Mouse (Mus musculus): ENCODE data around the gene Lrp8. TPM values are rescaled to one million over a fixed set of nuclear protein-coding genes. Genes with fewer than 3 reads are reported as not detected.

Gene Lrp8
- polyA plus RNA-seq, 1 experiment from 2014 or later = 0.56 TPM

DNA sequence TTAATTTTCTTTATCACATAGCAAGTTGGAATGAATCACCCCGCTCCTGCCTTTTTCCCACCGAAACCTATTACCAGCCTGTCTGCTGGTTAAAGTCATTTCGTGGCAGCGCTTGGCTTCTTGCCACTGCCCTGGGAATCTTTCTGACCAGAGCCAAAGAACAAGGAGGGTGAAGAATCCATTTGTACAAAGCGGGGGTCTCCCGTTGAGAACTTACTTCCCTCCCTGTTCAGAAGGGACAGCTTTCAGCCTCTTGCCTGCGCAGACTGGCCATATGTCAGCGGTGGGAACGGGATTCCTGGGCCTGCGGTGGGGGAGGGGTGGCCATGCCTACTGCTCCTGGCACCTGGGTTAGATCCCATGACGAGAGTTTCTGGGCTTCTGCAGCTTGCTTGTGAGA, 21.4 kb downstream of the Lrp8 start:
- ATAC-seq (no peak), DNase-seq (ENCODE audit: low spot score) (no peak)
- Histone ChIP-seq H3K4me1 (ENCODE audit: insufficient read depth, low read depth, low read length) (no peaks in the 10 kb centered on the region), H3K36me3 (ENCODE audit: insufficient read depth, low read length) (no peaks in the 10 kb centered on the region), H3K9ac (replicated peaks; ENCODE audit: low read depth) (no peak overlapping the region), H3K4me3 (ENCODE audit: low read depth, low read length) (no peak overlapping the region), H3K27me3 (replicated peaks; ENCODE audit: insufficient read depth, low read length) (no peaks in the 10 kb centered on the region), H3K4me2 (replicated peaks; ENCODE audit: low read depth, low read length) (no peak overlapping the region), H3K27ac (ENCODE audit: low read length) (no peak overlapping the region), H3K9me3 (ENCODE audit: low read length) (no peaks in the 10 kb centered on the region)
- WGBS = 50% methylated on average over 11 of the region's 11 CpGs
- TF ChIP-seq CTCF (IDR thresholded peaks at IDR 0.05) = no peak
- no peak for TF ChIP-seq EP300 (IDR thresholded peaks at IDR 0.05)

GRCm38 (mm10) chr4:107828727-107829218, 26.7 kb downstream of the Lrp8 start:
- Histone ChIP-seq H3K9me3 (ENCODE audit: low read length) (no peaks in the 10 kb centered on the region), H3K27ac (ENCODE audit: low read length) (no peak overlapping the region), H3K4me3 (ENCODE audit: low read depth, low read length) (no peak overlapping the region), H3K9ac (replicated peaks; ENCODE audit: low read depth) (no peak overlapping the region), H3K27me3 (replicated peaks; ENCODE audit: insufficient read depth, low read length) (no peaks in the 10 kb centered on the region), H3K4me2 (replicated peaks; ENCODE audit: low read depth, low read length) (no peak overlapping the region), H3K36me3 (ENCODE audit: insufficient read depth, low read length) (no peaks in the 10 kb centered on the region), H3K4me1 (ENCODE audit: insufficient read depth, low read depth, low read length) (no peaks in the 10 kb centered on the region)
- TF ChIP-seq CTCF (IDR thresholded peaks at IDR 0.05) (no peak), EP300 (IDR thresholded peaks at IDR 0.05) (no peak)
- peak; percentile 17; the same call in 1 of the 2 replicates for ATAC-seq
- DNase-seq (ENCODE audit: low spot score) = no peak
- 20% methylated on average over 10 of the region's 10 CpGs for WGBS

DNA sequence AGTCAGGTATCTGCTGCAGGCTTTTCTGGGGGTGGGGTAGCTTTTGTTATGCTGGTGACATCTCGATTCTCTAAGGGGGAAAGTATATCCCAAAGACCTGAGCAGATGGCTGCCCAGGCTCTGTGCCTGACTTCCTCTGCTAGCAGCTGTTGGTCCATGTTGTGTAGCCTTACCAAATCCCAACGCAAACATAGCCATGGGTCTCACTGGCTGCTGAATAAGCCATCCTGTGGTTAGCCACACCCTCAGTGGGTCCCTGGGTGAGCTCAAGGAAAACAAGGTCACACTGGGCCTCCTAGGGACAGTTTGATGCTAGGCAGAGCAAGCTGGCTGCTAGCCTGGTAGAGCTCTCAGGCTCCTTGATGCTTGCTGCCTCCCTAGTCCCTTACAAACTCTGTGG, 27.6 kb downstream of the Lrp8 start:
- no peak overlapping the region for H3K4me2 ChIP-seq (replicated peaks; ENCODE audit: low read depth, low read length)
- no peaks in the 10 kb centered on the region for H3K36me3 ChIP-seq (ENCODE audit: insufficient read depth, low read length)
- no peak overlapping the region for H3K4me3 ChIP-seq (ENCODE audit: low read depth, low read length)
- no peaks in the 10 kb centered on the region for H3K27me3 ChIP-seq (replicated peaks; ENCODE audit: insufficient read depth, low read length)
- no peak for TF ChIP-seq EP300 (IDR thresholded peaks at IDR 0.05)
- TF ChIP-seq CTCF (IDR thresholded peaks at IDR 0.05) = no peak
- 46% methylated on average over 2 of the region's 2 CpGs for WGBS
- DNase-seq (ENCODE audit: low spot score) = no peak
- 0 out of 2 replicates have a peak, but pooled peaks have one; percentile 9 for ATAC-seq
- no peak overlapping the region for H3K9ac ChIP-seq (replicated peaks; ENCODE audit: low read depth)
- no peak overlapping the region for H3K27ac ChIP-seq (ENCODE audit: low read length)
- H3K9me3 ChIP-seq (ENCODE audit: low read length) = no peaks in the 10 kb centered on the region
- H3K4me1 ChIP-seq (ENCODE audit: insufficient read depth, low read depth, low read length) = no peaks in the 10 kb centered on the region

- TF ChIP-seq CTCF (IDR thresholded peaks at IDR 0.05) = no peak
- no peak for TF ChIP-seq EP300 (IDR thresholded peaks at IDR 0.05)
- H3K4me2 ChIP-seq (replicated peaks; ENCODE audit: low read depth, low read length) = no peak overlapping the region
- DNase-seq (ENCODE audit: low spot score) (no peak), ATAC-seq (no peak)
- no peak overlapping the region for H3K4me3 ChIP-seq (ENCODE audit: low read depth, low read length)
- no peaks in the 10 kb centered on the region for H3K27me3 ChIP-seq (replicated peaks; ENCODE audit: insufficient read depth, low read length)
- H3K4me1 ChIP-seq (ENCODE audit: insufficient read depth, low read depth, low read length) = no peaks in the 10 kb centered on the region
- no peak overlapping the region for H3K9ac ChIP-seq (replicated peaks; ENCODE audit: low read depth)
- 72% methylated on average over 10 of the region's 10 CpGs for WGBS
- H3K36me3 ChIP-seq (ENCODE audit: insufficient read depth, low read length) = no peaks in the 10 kb centered on the region
- no peak overlapping the region for H3K27ac ChIP-seq (ENCODE audit: low read length)
- no peaks in the 10 kb centered on the region for H3K9me3 ChIP-seq (ENCODE audit: low read length)
These were observed 28.1 kb downstream of the Lrp8 start for GRCm38 (mm10) chr4:107830189-107830588.

DNA sequence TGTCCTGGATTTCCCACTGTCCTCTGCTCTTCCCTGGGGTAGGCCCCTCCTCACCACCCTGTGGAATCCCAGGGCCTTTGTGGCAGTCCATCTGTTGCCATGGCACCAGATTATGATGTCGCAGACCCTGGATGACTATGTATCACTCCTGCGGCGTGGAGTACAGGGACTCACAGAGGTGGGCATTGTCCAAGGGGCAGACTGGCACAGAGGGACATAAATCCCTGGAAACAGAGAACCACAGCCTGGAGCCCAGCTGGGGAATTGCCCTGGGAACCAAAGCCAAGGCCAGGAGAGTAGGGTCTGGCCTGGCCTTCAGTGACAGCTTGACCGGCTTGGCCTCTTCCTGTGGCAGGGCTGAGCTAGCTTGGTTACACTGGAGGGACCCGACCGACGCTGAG, 28.8 kb downstream of the Lrp8 start:
- Histone ChIP-seq H3K4me3 (ENCODE audit: low read depth, low read length) (no peak overlapping the region), H3K27ac (ENCODE audit: low read length) (no peak overlapping the region), H3K9me3 (ENCODE audit: low read length) (no peaks in the 10 kb centered on the region), H3K4me2 (replicated peaks; ENCODE audit: low read depth, low read length) (no peak overlapping the region), H3K36me3 (ENCODE audit: insufficient read depth, low read length) (no peaks in the 10 kb centered on the region), H3K4me1 (ENCODE audit: insufficient read depth, low read depth, low read length) (no peaks in the 10 kb centered on the region), H3K9ac (replicated peaks; ENCODE audit: low read depth) (no peak overlapping the region), H3K27me3 (replicated peaks; ENCODE audit: insufficient read depth, low read length) (no peaks in the 10 kb centered on the region)
- WGBS = 69% methylated on average over 7 of the region's 7 CpGs
- DNase-seq (ENCODE audit: low spot score) = no peak
- ATAC-seq = no peak
- no peak for TF ChIP-seq CTCF (IDR thresholded peaks at IDR 0.05)
- TF ChIP-seq EP300 (IDR thresholded peaks at IDR 0.05) = no peak

GRCm38 (mm10) chr4:107831678-107832077, 29.6 kb downstream of the Lrp8 start:
- no peak overlapping the region for H3K4me2 ChIP-seq (replicated peaks; ENCODE audit: low read depth, low read length)
- H3K9me3 ChIP-seq (ENCODE audit: low read length) = no peaks in the 10 kb centered on the region
- WGBS = 84% methylated on average over 6 of the region's 6 CpGs
- DNase-seq (ENCODE audit: low spot score) = no peak
- H3K27ac ChIP-seq (ENCODE audit: low read length) = no peak overlapping the region
- H3K36me3 ChIP-seq (ENCODE audit: insufficient read depth, low read length) = no peaks in the 10 kb centered on the region
- TF ChIP-seq EP300 (IDR thresholded peaks at IDR 0.05) = no peak
- TF ChIP-seq CTCF (IDR thresholded peaks at IDR 0.05) = no peak
- no peaks in the 10 kb centered on the region for H3K27me3 ChIP-seq (replicated peaks; ENCODE audit: insufficient read depth, low read length)
- H3K4me1 ChIP-seq (ENCODE audit: insufficient read depth, low read depth, low read length) = no peaks in the 10 kb centered on the region
- no peak overlapping the region for H3K9ac ChIP-seq (replicated peaks; ENCODE audit: low read depth)
- H3K4me3 ChIP-seq (ENCODE audit: low read depth, low read length) = no peak overlapping the region
- ATAC-seq = no peak

GRCm38 (mm10) chr4:107833525-107833924, 31.5 kb downstream of the Lrp8 start:
- no peaks in the 10 kb centered on the region for H3K4me1 ChIP-seq (ENCODE audit: insufficient read depth, low read depth, low read length)
- 82% methylated on average over 5 of the region's 5 CpGs for WGBS
- no peak overlapping the region for H3K9ac ChIP-seq (replicated peaks; ENCODE audit: low read depth)
- H3K4me2 ChIP-seq (replicated peaks; ENCODE audit: low read depth, low read length) = no peak overlapping the region
- DNase-seq (ENCODE audit: low spot score) (no peak), ATAC-seq (no peak)
- TF ChIP-seq CTCF (IDR thresholded peaks at IDR 0.05) (no peak), EP300 (IDR thresholded peaks at IDR 0.05) (no peak)
- H3K27me3 ChIP-seq (replicated peaks; ENCODE audit: insufficient read depth, low read length) = no peaks in the 10 kb centered on the region
- H3K9me3 ChIP-seq (ENCODE audit: low read length) = no peaks in the 10 kb centered on the region
- no peak overlapping the region for H3K4me3 ChIP-seq (ENCODE audit: low read depth, low read length)
- H3K27ac ChIP-seq (ENCODE audit: low read length) = no peak overlapping the region
- no peaks in the 10 kb centered on the region for H3K36me3 ChIP-seq (ENCODE audit: insufficient read depth, low read length)
